Mouse (Mus musculus): ENCODE data around the gene Ubox5. TPM values are rescaled to one million over a fixed set of nuclear protein-coding genes. Genes with fewer than 3 reads are reported as not detected.

The Ubox5 gene
- polyA plus RNA-seq, 1 experiment from 2014 or later: 14.4 TPM

DNA sequence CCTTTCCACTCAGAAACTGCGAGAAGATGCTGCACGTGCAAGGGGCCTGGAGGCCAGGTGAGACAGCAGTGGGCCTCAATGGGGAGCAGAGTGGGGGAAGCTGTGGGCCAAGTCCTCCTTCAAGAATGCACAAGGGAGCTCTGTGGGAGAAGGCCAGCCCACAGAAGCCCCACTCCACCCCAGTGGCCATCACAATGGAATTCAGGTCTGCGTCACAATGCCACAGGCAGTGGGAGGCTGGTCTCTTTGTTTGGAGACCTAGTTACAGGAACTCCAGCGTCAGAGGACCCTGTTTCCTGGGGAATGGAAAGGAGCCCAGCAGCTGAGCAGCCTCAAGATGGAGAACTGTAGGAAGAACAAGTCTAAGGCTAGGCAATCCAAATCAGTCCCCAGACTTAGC, 40.7 kb downstream of the Ubox5 start:
- Histone ChIP-seq H3K27ac (ENCODE audit: low read depth, low read length) (no peak overlapping the region), H3K9me3 (ENCODE audit: control insufficient read depth, low read length) (no peaks in the 10 kb centered on the region), H3K9ac (ENCODE audit: low read depth, low read length) (no peak overlapping the region), H3K27me3 (replicated peaks; ENCODE audit: control insufficient read depth, insufficient read depth, low read length) (no peaks in the 10 kb centered on the region; the same call in 1 of the 2 replicates), H3K4me2 (no peak overlapping the region), H3K4me1 (replicated peaks; ENCODE audit: control insufficient read depth, insufficient read depth, low read length) (no peaks in the 10 kb centered on the region), H3K36me3 (ENCODE audit: control insufficient read depth, insufficient read depth, low read length) (peaks cover 11% of the 10 kb centered on the region; the same call in 1 of the 2 replicates), H3K4me3 (ENCODE audit: low read depth, low read length) (no peak overlapping the region)
- 88% methylated on average over 4 of the region's 4 CpGs for WGBS
- ATAC-seq (replicated peaks; ENCODE audit: low FRiP score) (no peak), DNase-seq (ENCODE audit: low spot score) (no peak)

DNA sequence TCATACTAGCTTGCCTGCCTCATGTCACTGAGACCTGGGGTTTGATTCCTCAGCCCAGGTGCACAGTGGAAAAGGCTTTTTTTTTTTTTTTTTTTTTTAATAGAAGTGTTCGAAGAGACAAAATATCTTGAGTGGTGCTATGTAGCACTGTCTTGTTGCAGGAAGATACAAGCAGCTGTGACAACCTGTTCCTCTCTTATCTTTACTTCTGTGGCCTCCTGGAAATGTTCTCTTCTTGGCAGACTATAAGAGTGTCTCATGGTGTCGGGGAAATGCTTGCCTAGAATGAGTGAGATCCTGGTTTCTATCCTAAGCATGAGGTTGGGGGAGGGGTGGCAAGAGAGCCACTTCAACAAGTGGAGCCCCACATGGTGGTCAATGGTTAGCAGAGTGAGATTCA, 41.5 kb downstream of the Ubox5 start:
- 50% methylated on average over 2 of the region's 2 CpGs for WGBS
- Histone ChIP-seq H3K27me3 (replicated peaks; ENCODE audit: control insufficient read depth, insufficient read depth, low read length) (no peaks in the 10 kb centered on the region; the same call in 1 of the 2 replicates), H3K36me3 (ENCODE audit: control insufficient read depth, insufficient read depth, low read length) (peaks cover 11% of the 10 kb centered on the region; the same call in 1 of the 2 replicates), H3K4me3 (ENCODE audit: low read depth, low read length) (no peak overlapping the region), H3K4me2 (no peak overlapping the region), H3K4me1 (replicated peaks; ENCODE audit: control insufficient read depth, insufficient read depth, low read length) (no peaks in the 10 kb centered on the region), H3K27ac (ENCODE audit: low read depth, low read length) (no peak overlapping the region), H3K9ac (ENCODE audit: low read depth, low read length) (no peak overlapping the region), H3K9me3 (ENCODE audit: control insufficient read depth, low read length) (no peaks in the 10 kb centered on the region)
- DNase-seq (ENCODE audit: low spot score): no peak
- ATAC-seq (replicated peaks; ENCODE audit: low FRiP score): no peak

DNA sequence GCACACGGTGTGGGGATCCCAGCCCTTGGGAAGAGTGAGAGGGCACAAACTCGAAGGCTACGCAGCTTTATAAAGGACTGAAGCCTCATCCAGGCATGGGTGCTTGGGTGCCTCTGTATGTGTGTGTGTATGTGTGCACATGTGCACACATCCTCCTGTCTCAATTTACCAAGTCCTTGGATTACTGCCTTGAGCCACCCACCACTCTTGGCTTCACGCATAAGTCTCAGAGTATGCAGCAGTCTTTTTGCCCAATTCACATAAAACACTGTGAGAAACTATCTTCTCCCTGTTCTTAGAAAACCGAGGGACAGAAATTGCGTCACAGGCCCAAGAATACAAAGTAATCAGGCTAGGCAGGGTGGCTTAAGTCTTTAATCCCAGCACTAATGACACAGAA, 43.8 kb downstream of the Ubox5 start:
- DNase-seq (ENCODE audit: low spot score): no peak
- no peak overlapping the region for H3K27ac ChIP-seq (ENCODE audit: low read depth, low read length)
- H3K9ac ChIP-seq (ENCODE audit: low read depth, low read length): no peak overlapping the region
- H3K27me3 ChIP-seq (replicated peaks; ENCODE audit: control insufficient read depth, insufficient read depth, low read length): peaks cover 22% of the 10 kb centered on the region
- no peaks in the 10 kb centered on the region for H3K4me1 ChIP-seq (replicated peaks; ENCODE audit: control insufficient read depth, insufficient read depth, low read length)
- H3K36me3 ChIP-seq (ENCODE audit: control insufficient read depth, insufficient read depth, low read length): peaks cover 4% of the 10 kb centered on the region; the same call in 1 of the 2 replicates
- no peak for ATAC-seq (replicated peaks; ENCODE audit: low FRiP score)
- H3K4me3 ChIP-seq (ENCODE audit: low read depth, low read length): no peak overlapping the region
- WGBS: 81% methylated on average over 6 of the region's 6 CpGs
- H3K9me3 ChIP-seq (ENCODE audit: control insufficient read depth, low read length): no peaks in the 10 kb centered on the region
- no peak overlapping the region for H3K4me2 ChIP-seq

DNA sequence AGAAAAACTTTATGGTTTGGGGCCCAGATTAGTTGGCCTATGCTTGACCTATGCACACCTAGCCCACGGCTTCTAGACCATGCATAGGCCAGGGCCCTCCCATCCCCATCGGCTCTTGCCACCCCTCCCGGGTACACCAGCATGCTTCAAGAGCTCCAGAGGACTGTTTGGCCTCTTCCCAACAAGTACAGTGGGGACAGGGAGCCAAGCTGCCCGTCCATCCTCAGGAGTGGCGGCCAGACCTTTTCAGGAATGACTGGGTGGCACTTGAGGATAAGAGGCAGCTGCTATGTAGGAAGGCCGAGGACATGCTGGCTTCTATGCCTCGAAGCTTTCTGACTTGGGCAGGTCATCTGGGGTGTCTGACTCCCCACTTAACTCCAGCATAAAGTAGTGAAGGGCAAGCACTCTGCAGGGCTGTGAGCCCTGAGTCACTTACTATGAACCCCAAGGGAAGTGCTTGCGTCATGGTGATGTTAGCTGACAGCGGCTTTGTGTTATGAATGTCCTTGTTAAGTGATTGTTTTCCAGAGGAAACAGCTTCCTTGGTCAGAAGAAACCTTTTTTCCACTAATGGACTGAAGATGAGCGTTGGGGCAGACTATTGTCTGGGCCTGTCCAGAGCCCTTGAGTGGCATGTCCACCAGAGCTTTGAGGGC, 45.8 kb downstream of the Ubox5 start:
- Histone ChIP-seq H3K9me3 (ENCODE audit: control insufficient read depth, low read length) (no peaks in the 10 kb centered on the region), H3K4me3 (ENCODE audit: low read depth, low read length) (no peak overlapping the region), H3K36me3 (ENCODE audit: control insufficient read depth, insufficient read depth, low read length) (no peaks in the 10 kb centered on the region), H3K27ac (ENCODE audit: low read depth, low read length) (no peak overlapping the region), H3K27me3 (replicated peaks; ENCODE audit: control insufficient read depth, insufficient read depth, low read length) (peaks cover 42% of the 10 kb centered on the region), H3K9ac (ENCODE audit: low read depth, low read length) (no peak overlapping the region), H3K4me2 (no peak overlapping the region), H3K4me1 (replicated peaks; ENCODE audit: control insufficient read depth, insufficient read depth, low read length) (no peaks in the 10 kb centered on the region; the same call in 1 of the 2 replicates)
- 77% methylated on average over 10 of the region's 10 CpGs for WGBS
- no peak for ATAC-seq (replicated peaks; ENCODE audit: low FRiP score)
- DNase-seq (ENCODE audit: low spot score): no peak

DNA sequence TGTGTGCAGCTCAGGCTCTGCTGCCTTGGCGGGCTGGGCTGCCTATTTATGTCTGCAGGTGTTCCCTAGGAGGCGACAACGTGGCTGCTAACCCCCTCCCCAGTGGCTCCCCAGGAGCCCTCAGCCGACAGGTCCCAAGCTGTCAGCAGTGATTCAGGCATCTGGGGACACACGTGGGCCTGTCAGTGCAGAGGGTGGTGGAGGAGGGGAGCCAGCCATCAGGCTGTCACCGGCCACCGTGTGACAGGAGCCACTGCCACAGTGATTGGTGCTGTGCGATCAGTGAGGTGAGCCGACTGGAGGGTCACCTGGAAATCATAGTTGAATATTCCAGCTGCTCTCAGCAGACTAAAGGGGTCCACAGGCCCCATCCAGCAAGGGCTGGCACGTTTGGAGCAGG, 47.3 kb downstream of the Ubox5 start, which contains the start of gene Avp:
TSS of gene Avp (minus strand) at position 3 of the 400 bp plus-strand sequence.
- 39% methylated on average over 10 of the region's 10 CpGs for WGBS
- Histone ChIP-seq H3K4me3 (ENCODE audit: low read depth, low read length) (no peak within 1 kb of the TSS), H3K4me2 (no peak within 1 kb of the TSS), H3K4me1 (replicated peaks; ENCODE audit: control insufficient read depth, insufficient read depth, low read length) (no peaks in the 10 kb centered on the region; the same call in 1 of the 2 replicates), H3K9me3 (ENCODE audit: control insufficient read depth, low read length) (no peaks in the 10 kb centered on the region), H3K36me3 (ENCODE audit: control insufficient read depth, insufficient read depth, low read length) (no peaks in the 10 kb centered on the region), H3K9ac (ENCODE audit: low read depth, low read length) (no peak within 1 kb of the TSS), H3K27me3 (replicated peaks; ENCODE audit: control insufficient read depth, insufficient read depth, low read length) (peaks cover 57% of the 10 kb centered on the region), H3K27ac (ENCODE audit: low read depth, low read length) (no peak within 1 kb of the TSS)
- ATAC-seq (replicated peaks; ENCODE audit: low FRiP score) (no peak), DNase-seq (ENCODE audit: low spot score) (no peak)

DNA sequence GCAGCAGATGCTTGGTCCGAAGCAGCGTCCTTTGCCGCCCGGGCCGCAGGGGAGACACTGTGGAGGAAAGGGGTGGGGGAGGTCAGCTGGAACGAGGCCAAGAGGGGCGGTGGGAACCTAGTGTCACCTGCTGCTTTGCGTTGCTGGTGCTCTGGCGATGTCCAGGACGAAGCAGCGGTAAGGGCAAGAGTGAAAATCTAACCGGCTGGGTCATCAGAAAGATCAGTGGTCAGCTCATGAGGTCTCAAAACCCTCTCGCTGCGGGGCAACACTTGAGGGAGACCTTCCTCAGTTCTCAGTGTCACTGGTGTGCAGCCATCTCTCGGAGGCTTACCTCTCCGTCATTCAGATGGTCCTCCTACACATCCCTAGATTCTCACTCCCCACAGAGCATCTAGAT, 48.6 kb downstream of the Ubox5 start:
- DNase-seq (ENCODE audit: low spot score) (no peak), ATAC-seq (replicated peaks; ENCODE audit: low FRiP score) (no peak)
- Histone ChIP-seq H3K27ac (ENCODE audit: low read depth, low read length) (no peak overlapping the region), H3K4me3 (ENCODE audit: low read depth, low read length) (peak overlapping the region; percentile 24), H3K4me2 (peak overlapping the region; percentile 46), H3K9ac (ENCODE audit: low read depth, low read length) (no peak overlapping the region), H3K4me1 (replicated peaks; ENCODE audit: control insufficient read depth, insufficient read depth, low read length) (peaks cover 3% of the 10 kb centered on the region; the same call in 1 of the 2 replicates), H3K36me3 (ENCODE audit: control insufficient read depth, insufficient read depth, low read length) (no peaks in the 10 kb centered on the region), H3K27me3 (replicated peaks; ENCODE audit: control insufficient read depth, insufficient read depth, low read length) (peaks cover 71% of the 10 kb centered on the region), H3K9me3 (ENCODE audit: control insufficient read depth, low read length) (no peaks in the 10 kb centered on the region)
- WGBS: 6% methylated on average over 16 of the region's 16 CpGs

DNA sequence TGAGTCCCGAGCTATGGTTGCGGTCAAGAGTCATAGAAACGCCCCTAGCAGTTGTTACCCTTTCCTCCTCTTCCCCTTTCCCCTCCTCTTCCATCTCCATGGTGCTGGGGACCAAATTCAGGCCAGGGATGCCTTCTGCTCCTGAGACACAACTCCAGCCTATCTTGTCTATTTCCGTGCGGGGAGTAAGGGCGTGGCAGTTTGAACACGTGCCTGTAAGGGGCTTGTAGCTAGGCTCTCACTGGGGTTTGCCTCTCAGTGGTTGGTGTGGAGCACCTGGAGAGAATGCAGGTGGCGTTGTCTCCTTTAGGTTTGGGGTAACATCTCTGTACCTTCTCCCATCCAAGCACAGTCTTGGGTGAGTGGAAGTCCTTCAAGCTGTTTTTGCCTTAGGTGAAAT, 50.0 kb downstream of the Ubox5 start:
- Histone ChIP-seq H3K4me2 (no peak overlapping the region), H3K9ac (ENCODE audit: low read depth, low read length) (no peak overlapping the region), H3K4me1 (replicated peaks; ENCODE audit: control insufficient read depth, insufficient read depth, low read length) (peaks cover 3% of the 10 kb centered on the region; the same call in 1 of the 2 replicates), H3K27me3 (replicated peaks; ENCODE audit: control insufficient read depth, insufficient read depth, low read length) (peaks cover 81% of the 10 kb centered on the region), H3K27ac (ENCODE audit: low read depth, low read length) (no peak overlapping the region), H3K9me3 (ENCODE audit: control insufficient read depth, low read length) (no peaks in the 10 kb centered on the region), H3K36me3 (ENCODE audit: control insufficient read depth, insufficient read depth, low read length) (no peaks in the 10 kb centered on the region), H3K4me3 (ENCODE audit: low read depth, low read length) (no peak overlapping the region)
- no peak for DNase-seq (ENCODE audit: low spot score)
- WGBS: 5% methylated on average over 8 of the region's 8 CpGs
- no peak for ATAC-seq (replicated peaks; ENCODE audit: low FRiP score)

DNA sequence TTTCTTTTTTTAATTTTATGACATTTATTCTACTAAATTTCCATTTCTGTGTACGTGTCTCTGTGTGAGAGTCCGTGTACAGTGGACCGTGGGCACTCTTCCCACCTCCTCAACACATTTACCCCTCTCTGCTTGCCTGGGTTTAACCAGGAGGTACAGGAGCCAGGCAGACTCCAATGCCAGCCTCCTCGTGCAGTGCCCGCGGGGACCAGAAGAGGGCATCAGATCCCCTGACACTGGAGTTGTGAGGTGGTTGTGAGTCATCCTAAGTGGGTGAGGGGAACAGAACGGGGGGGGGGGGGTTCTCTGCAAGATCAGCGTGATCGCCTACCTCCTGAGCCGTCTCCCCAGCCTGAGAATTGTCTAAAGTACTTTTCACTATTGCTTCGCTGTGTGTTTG, 51.7 kb downstream of the Ubox5 start:
- Histone ChIP-seq H3K9me3 (ENCODE audit: control insufficient read depth, low read length) (no peaks in the 10 kb centered on the region), H3K27ac (ENCODE audit: low read depth, low read length) (no peak overlapping the region), H3K4me3 (ENCODE audit: low read depth, low read length) (no peak overlapping the region), H3K9ac (ENCODE audit: low read depth, low read length) (no peak overlapping the region), H3K4me1 (replicated peaks; ENCODE audit: control insufficient read depth, insufficient read depth, low read length) (peaks cover 3% of the 10 kb centered on the region; the same call in 1 of the 2 replicates), H3K27me3 (replicated peaks; ENCODE audit: control insufficient read depth, insufficient read depth, low read length) (peaks cover 80% of the 10 kb centered on the region), H3K4me2 (no peak overlapping the region), H3K36me3 (ENCODE audit: control insufficient read depth, insufficient read depth, low read length) (no peaks in the 10 kb centered on the region)
- 18% methylated on average over 10 of the region's 11 CpGs for WGBS
- no peak for DNase-seq (ENCODE audit: low spot score)
- ATAC-seq (replicated peaks; ENCODE audit: low FRiP score): no peak

DNA sequence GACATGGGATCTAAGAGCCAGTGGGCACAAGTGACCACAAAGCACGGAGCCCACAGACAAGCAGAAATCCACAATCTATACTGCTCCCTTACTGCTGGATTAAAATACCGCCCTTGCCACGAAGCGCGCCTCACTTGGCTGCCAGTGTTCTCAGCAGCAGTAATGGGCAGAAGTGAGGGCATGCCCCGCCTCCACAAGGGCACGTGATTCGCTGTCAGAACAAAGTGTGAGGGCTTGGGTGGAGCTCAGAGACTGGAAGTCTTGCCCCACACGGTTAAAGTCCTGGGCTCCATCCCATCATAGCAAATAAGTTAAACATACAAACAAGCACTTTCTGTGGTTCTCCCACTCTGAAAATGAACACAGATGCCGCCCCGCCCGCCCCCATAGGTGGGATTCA, 52.2 kb downstream of the Ubox5 start:
- Histone ChIP-seq H3K4me2 (peak overlapping the region; percentile 21; the same call in 1 of the 2 replicates), H3K27ac (ENCODE audit: low read depth, low read length) (no peak overlapping the region), H3K27me3 (replicated peaks; ENCODE audit: control insufficient read depth, insufficient read depth, low read length) (peaks cover 75% of the 10 kb centered on the region), H3K4me3 (ENCODE audit: low read depth, low read length) (no peak overlapping the region), H3K9me3 (ENCODE audit: control insufficient read depth, low read length) (no peaks in the 10 kb centered on the region), H3K36me3 (ENCODE audit: control insufficient read depth, insufficient read depth, low read length) (no peaks in the 10 kb centered on the region), H3K4me1 (replicated peaks; ENCODE audit: control insufficient read depth, insufficient read depth, low read length) (peaks cover 3% of the 10 kb centered on the region; the same call in 1 of the 2 replicates), H3K9ac (ENCODE audit: low read depth, low read length) (no peak overlapping the region)
- DNase-seq (ENCODE audit: low spot score) (no peak), ATAC-seq (replicated peaks; ENCODE audit: low FRiP score) (peak; percentile 42)
- WGBS: 3% methylated on average over 12 of the region's 12 CpGs
